Comparison of ENCODE assay signal across 8 mouse cellular contexts in genomic region chr2:30758341-30759087, GRCm38 (mm10). TPM values are rescaled to one million over a fixed set of nuclear protein-coding genes. Genes with fewer than 3 reads are reported as not detected.
A peak's percentile ranks its signal among the peaks of the same experiment; 100 is the strongest.
DNase-seq lines count a peak whose midpoint lies in the region; ATAC-seq and TF ChIP-seq lines count a peak whose summit lies in the region.

No protein-coding gene starts in this region.

- peak overlapping the region; percentile 50 for H3K4me2 ChIP-seq in heart, embryonic 14.5 days (ENCODE audit: low read length)
- H3K4me2 ChIP-seq in kidney, postnatal 0 days (ENCODE audit: low read length) = peak overlapping the region; percentile 19; the same call in 1 of the 2 replicates
- H3K4me2 ChIP-seq in liver, embryonic 13.5 days = peak overlapping the region; percentile 24; the same call in 1 of the 2 replicates
- H3K4me2 ChIP-seq in neural tube, embryonic 11.5 days (ENCODE audit: low read depth) = peak overlapping the region; percentile 24; the same call in 1 of the 2 replicates

- DNase-seq in cerebellum, postnatal 14 days = peak; percentile 53 to 79
- no peak for DNase-seq in cerebellum, adult 8-10 months
- DNase-seq in forebrain, embryonic 10.5 days (ENCODE audit: extremely low spot score, low spot score) = peak; percentile 91
- DNase-seq in kidney, postnatal 0 days (ENCODE audit: low spot score) = peak; percentile 98
- DNase-seq in liver, embryonic 13.5 days = peak; percentile 36
- DNase-seq in neural tube, embryonic 11.5 days (ENCODE audit: low spot score) = peak; percentile 87
- peak; percentile 81 for DNase-seq in urinary bladder, postnatal 25 days (ENCODE audit: low spot score)

- ATAC-seq in heart, embryonic 14.5 days (ENCODE audit: insufficient number of reproducible peaks, insufficient read depth, low FRiP score, low read depth) = peak; percentile 92
- peak; percentile 92 for ATAC-seq in kidney, postnatal 0 days (replicated peaks; ENCODE audit: low FRiP score, low read depth)
- peak; percentile 77 for ATAC-seq in liver, embryonic 13.5 days (ENCODE audit: low read depth)
- ATAC-seq in neural tube, embryonic 11.5 days (ENCODE audit: insufficient read depth, low FRiP score, low TSS enrichment) = peak; percentile 83

- H3K27me3 ChIP-seq in forebrain, embryonic 10.5 days (ENCODE audit: poor library complexity, severe bottlenecking) = peaks cover 4% of the 10 kb centered on the region; the same call in 1 of the 2 replicates
- H3K27me3 ChIP-seq in heart, embryonic 14.5 days (ENCODE audit: control insufficient read depth, insufficient read depth, low read length) = no peaks in the 10 kb centered on the region
- no peaks in the 10 kb centered on the region for H3K27me3 ChIP-seq in kidney, postnatal 0 days (ENCODE audit: insufficient read depth, low read length)
- 0 out of 2 replicates have a peak, but pooled peaks cover 12% of the 10 kb centered on the region for H3K27me3 ChIP-seq in liver, embryonic 13.5 days
- H3K27me3 ChIP-seq in neural tube, embryonic 11.5 days (ENCODE audit: control insufficient read depth, insufficient read depth, low read length) = no peaks in the 10 kb centered on the region

- peaks cover 62% of the 10 kb centered on the region for H3K4me1 ChIP-seq in forebrain, embryonic 10.5 days
- peaks cover 30 to 34% of the 10 kb centered on the region in 2 experiments for H3K4me1 ChIP-seq in heart, embryonic 14.5 days (ENCODE audit: control insufficient read depth in 2 of 2, insufficient read depth in 2 of 2, low read length in 2 of 2)
- H3K4me1 ChIP-seq in kidney, postnatal 0 days (replicated peaks; ENCODE audit: insufficient read depth, low read length) = peaks cover 36% of the 10 kb centered on the region
- peaks cover 28% of the 10 kb centered on the region for H3K4me1 ChIP-seq in liver, embryonic 13.5 days (replicated peaks)
- peaks cover 23% of the 10 kb centered on the region for H3K4me1 ChIP-seq in neural tube, embryonic 11.5 days (ENCODE audit: control insufficient read depth, insufficient read depth, low read length)

- peaks cover 13% of the 10 kb centered on the region for H3K9me3 ChIP-seq in forebrain, embryonic 10.5 days
- H3K9me3 ChIP-seq in heart, embryonic 14.5 days (ENCODE audit: control insufficient read depth, low read length) = peaks cover 10% of the 10 kb centered on the region
- H3K9me3 ChIP-seq in kidney, postnatal 0 days (replicated peaks; ENCODE audit: low read length) = no peaks in the 10 kb centered on the region
- 0 out of 2 replicates have a peak, but pooled peaks cover 7% of the 10 kb centered on the region for H3K9me3 ChIP-seq in liver, embryonic 13.5 days (replicated peaks)
- 0 out of 2 replicates have a peak, but pooled peaks cover 3% of the 10 kb centered on the region for H3K9me3 ChIP-seq in neural tube, embryonic 11.5 days (ENCODE audit: control insufficient read depth, low read length)

- 0 out of 2 replicates have a peak, but pooled peaks cover 4% of the 10 kb centered on the region for H3K36me3 ChIP-seq in forebrain, embryonic 10.5 days (replicated peaks)
- no peaks in the 10 kb centered on the region for H3K36me3 ChIP-seq in heart, embryonic 14.5 days (ENCODE audit: control insufficient read depth, insufficient read depth, low read length)
- no peaks in the 10 kb centered on the region for H3K36me3 ChIP-seq in kidney, postnatal 0 days (ENCODE audit: insufficient read depth, low read length)
- no peaks in the 10 kb centered on the region for H3K36me3 ChIP-seq in liver, embryonic 13.5 days
- no peaks in the 10 kb centered on the region for H3K36me3 ChIP-seq in neural tube, embryonic 11.5 days (ENCODE audit: control insufficient read depth, insufficient read depth, low read length)

- peak overlapping the region; percentile 65 for H3K9ac ChIP-seq in heart, embryonic 14.5 days (ENCODE audit: low read length)
- H3K9ac ChIP-seq in kidney, postnatal 0 days (ENCODE audit: low read depth, low read length) = peak overlapping the region; percentile 50; the same call in 1 of the 2 replicates
- H3K9ac ChIP-seq in liver, embryonic 13.5 days = no peak overlapping the region
- H3K9ac ChIP-seq in neural tube, embryonic 11.5 days (ENCODE audit: low read length) = peak overlapping the region; percentile 55

- peak; percentile 70 for TF ChIP-seq CTCF in kidney, postnatal 0 days (IDR thresholded peaks at IDR 0.05; ENCODE audit: low read depth)

- 1% methylated on average over 17 of the region's 17 CpGs for WGBS in forebrain, embryonic 10.5 days
- WGBS in heart, embryonic 14.5 days = 2% methylated on average over 17 of the region's 17 CpGs
- 2% methylated on average over 17 of the region's 17 CpGs for WGBS in kidney, postnatal 0 days
- WGBS in liver, embryonic 13.5 days (ENCODE audit: insufficient replicate concordance) = 18% methylated on average over 17 of the region's 17 CpGs
- under 1% methylated on average over 17 of the region's 17 CpGs for WGBS in neural tube, embryonic 11.5 days

- peak overlapping the region; percentile 94 for H3K27ac ChIP-seq in forebrain, embryonic 10.5 days
- H3K27ac ChIP-seq in heart, embryonic 14.5 days (replicated peaks in 1 of 2; ENCODE audit: control insufficient read depth in 1 of 2, insufficient read depth in 1 of 2, low read depth in 2 of 2, low read length in 2 of 2) = peak overlapping the region; percentile 92 to 95
- H3K27ac ChIP-seq in kidney, postnatal 0 days = peak overlapping the region; percentile 97
- peak overlapping the region; percentile 71 for H3K27ac ChIP-seq in liver, embryonic 13.5 days
- peak overlapping the region; percentile 78 for H3K27ac ChIP-seq in neural tube, embryonic 11.5 days (ENCODE audit: low read depth, low read length)

- H3K4me3 ChIP-seq in forebrain, embryonic 10.5 days = peak overlapping the region; percentile 37
- no peak overlapping the region for H3K4me3 ChIP-seq in heart, embryonic 14.5 days (ENCODE audit: control insufficient read depth in 1 of 2, insufficient read depth in 1 of 2, low read depth in 1 of 2, low read length in 2 of 2)
- no peak overlapping the region for H3K4me3 ChIP-seq in kidney, postnatal 0 days (replicated peaks; ENCODE audit: low read depth, low read length)
- H3K4me3 ChIP-seq in liver, embryonic 13.5 days (replicated peaks) = no peak overlapping the region
- H3K4me3 ChIP-seq in neural tube, embryonic 11.5 days (ENCODE audit: low read depth, low read length) = no peak overlapping the region

RNA-seq across cellular contexts. Expression of gene 1700001O22Rik, which starts 44.9 kb away (rescaled TPM):
- 3.3 and 4.8 TPM in 2 replicates for polyA plus RNA-seq in forebrain, embryonic 10.5 days (2016; fragmentation: Nextera tagmentation; extraction: Ambion mirVana)
- 1.8 and 2.1 TPM in 2 replicates for polyA plus RNA-seq in heart, embryonic 14.5 days (2014; fragmentation: Nextera tagmentation; extraction: Ambion mirVana)
- 4.6 TPM in 2 replicates for polyA plus RNA-seq in kidney, postnatal 0 days (2015; fragmentation: Nextera tagmentation; extraction: Ambion mirVana)
- polyA plus RNA-seq in liver, embryonic 13.5 days (2015; fragmentation: Nextera tagmentation; extraction: Ambion mirVana) = 0.10 and 0.17 TPM in 2 replicates
- 1.8 and 2.5 TPM in 2 replicates for polyA plus RNA-seq in neural tube, embryonic 11.5 days (2014; fragmentation: Nextera tagmentation; extraction: Ambion mirVana)

RNA-seq across cellular contexts. Expression of gene Ntmt1, which starts 49.1 kb away (rescaled TPM):
- polyA plus RNA-seq in forebrain, embryonic 10.5 days (2016; fragmentation: Nextera tagmentation; extraction: Ambion mirVana) = 124 and 131 TPM in 2 replicates
- 84.2 and 84.9 TPM in 2 replicates for polyA plus RNA-seq in heart, embryonic 14.5 days (2014; fragmentation: Nextera tagmentation; extraction: Ambion mirVana)
- 77.4 and 81.4 TPM in 2 replicates for polyA plus RNA-seq in kidney, postnatal 0 days (2015; fragmentation: Nextera tagmentation; extraction: Ambion mirVana)
- 35.5 and 36.3 TPM in 2 replicates for polyA plus RNA-seq in liver, embryonic 13.5 days (2015; fragmentation: Nextera tagmentation; extraction: Ambion mirVana)
- polyA plus RNA-seq in neural tube, embryonic 11.5 days (2014; fragmentation: Nextera tagmentation; extraction: Ambion mirVana) = 110 and 111 TPM in 2 replicates
